Mouse (Mus musculus) liver, adult 2 months (tissue): ENCODE measurements at regions not wholly inside any gene's neighbourhood (a gene's known extent, or its start where the extent isn't known, plus 50 kb on each side); places are given as distances from the start of the nearest gene placed in this dataset.

Experiments used
- DNase-seq: peaks from one replicate; pipeline ENCODE4 v3.0.0-alpha.2; 2011; ENCODE audit warnings: low read depth, low spot score; ENCODE audit errors: extremely low read depth
- H3K27ac ChIP-seq: fragments of 200-500 bp; replicated peaks from 2 replicates; pipeline ENCODE4 v1.5.1; 2012; ENCODE audit warnings: low read depth, mild to moderate bottlenecking, control low read depth, inconsistent platforms, low read length; ENCODE audit not compliant: insufficient read depth
- H3K27me3 ChIP-seq: fragments of 200-500 bp; 2 replicates; pipeline ENCODE4 v1.6.1; 2012; ENCODE audit warnings: mild to moderate bottlenecking, moderate library complexity, low read length, inconsistent platforms; ENCODE audit not compliant: control insufficient read depth, insufficient read depth
- H3K36me3 ChIP-seq: fragments of 200-500 bp; 2 replicates; pipeline ENCODE4 v1.6.1; 2012; ENCODE audit warnings: low read length, inconsistent platforms; ENCODE audit not compliant: control insufficient read depth, insufficient read depth
- H3K4me1 ChIP-seq: fragments of 200-500 bp; 2 replicates; pipeline ENCODE4 v1.6.1; 2011; ENCODE audit warnings: low read length; ENCODE audit not compliant: control insufficient read depth, insufficient read depth
- H3K4me3 ChIP-seq: fragments of 200-500 bp; 2 replicates; pipeline ENCODE4 v1.5.1; 2011; ENCODE audit warnings: low read depth, mild to moderate bottlenecking, control low read depth, low read length, moderate library complexity; ENCODE audit not compliant: insufficient read depth
- H3K79me2 ChIP-seq: fragments of 200-500 bp; 2 replicates; pipeline ENCODE4 v1.6.1; 2012; ENCODE audit warnings: inconsistent platforms, mild to moderate bottlenecking, low read length, moderate library complexity; ENCODE audit not compliant: control insufficient read depth, insufficient read depth
- H3K9ac ChIP-seq: fragments of 200-500 bp; 2 replicates; pipeline ENCODE4 v1.6.1; 2012; ENCODE audit warnings: low read depth, mild to moderate bottlenecking, control low read depth, inconsistent platforms, low read length
- CTCF ChIP-seq: fragments of 200-500 bp; IDR thresholded peaks from 2 replicates; pipeline ENCODE4 v1.5.1; 2011; ENCODE audit warnings: low read depth, low read length, control low read depth
- POLR2A ChIP-seq: fragments of 200-500 bp; IDR thresholded peaks from 2 replicates; pipeline ENCODE4 v1.6.1; 2011; ENCODE audit warnings: low read length, control low read depth; ENCODE audit not compliant: insufficient read depth; ENCODE audit errors: extremely low read depth
- WGBS: fragments of 180-500 bp; shearing (Covaris S2); methylation state at CpG from one replicate; pipeline ENCODE4 v1.1.7; 2018; 5-methylcytosine and 5-hydroxymethylcytosine counted together

DNA sequence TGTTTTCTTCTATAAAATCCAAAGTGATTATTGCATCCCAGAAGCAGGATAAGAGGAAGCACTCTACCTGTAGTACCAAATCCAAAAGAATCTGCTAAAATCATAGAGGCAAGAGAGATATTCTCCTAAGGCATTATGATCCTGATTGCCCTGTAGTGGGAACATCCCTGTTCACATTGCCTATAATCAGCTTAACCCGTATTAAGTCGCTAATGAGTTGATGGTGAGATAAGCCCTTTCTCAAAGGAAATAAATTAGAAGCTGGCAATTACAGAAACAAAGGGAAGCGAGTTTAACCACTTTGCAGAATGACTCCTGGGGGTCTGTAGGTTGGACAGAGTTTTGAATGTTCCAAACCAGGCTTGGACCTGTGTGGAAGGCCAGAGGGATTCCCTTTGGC lies 190.4 kb upstream of the Gm9747 start:
- Histone ChIP-seq H3K36me3 (no peaks in the 10 kb centered on the region), H3K9ac (no peak overlapping the region), H3K4me1 (no peaks in the 10 kb centered on the region), H3K79me2 (no peaks in the 10 kb centered on the region), H3K27ac (no peak overlapping the region), H3K27me3 (no peaks in the 10 kb centered on the region), H3K4me3 (no peak overlapping the region)
- DNase-seq = no peak
- TF ChIP-seq POLR2A (no peak), CTCF (no peak)
- 78% methylated on average over 3 of the region's 3 CpGs for WGBS

DNA sequence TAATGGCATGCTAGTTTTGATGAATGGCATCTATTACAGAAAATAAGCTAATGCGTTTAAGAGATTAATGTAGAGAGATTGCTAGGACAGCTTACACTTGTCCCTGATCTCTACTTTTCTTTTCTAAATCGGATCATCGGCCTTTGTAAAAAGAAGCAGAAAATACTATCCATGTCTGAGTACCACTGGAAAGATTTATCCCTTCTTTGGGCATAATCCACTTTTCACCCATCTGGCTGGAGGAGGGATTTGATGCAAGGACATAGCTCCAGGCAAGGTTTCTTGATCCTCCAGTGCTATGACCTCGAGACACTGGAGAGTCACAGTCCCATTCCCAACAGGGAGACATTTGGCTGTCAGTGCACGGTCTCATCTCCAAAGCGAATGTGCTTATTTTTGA lies 166.6 kb upstream of the Gm9747 start:
- no peak for TF ChIP-seq CTCF
- TF ChIP-seq POLR2A = no peak
- H3K9ac ChIP-seq = no peak overlapping the region
- WGBS = 89% methylated on average over 6 of the region's 6 CpGs
- no peaks in the 10 kb centered on the region for H3K27me3 ChIP-seq
- DNase-seq = no peak
- no peak overlapping the region for H3K4me3 ChIP-seq
- no peaks in the 10 kb centered on the region for H3K36me3 ChIP-seq
- no peak overlapping the region for H3K27ac ChIP-seq
- no peaks in the 10 kb centered on the region for H3K79me2 ChIP-seq
- no peaks in the 10 kb centered on the region for H3K4me1 ChIP-seq

DNA sequence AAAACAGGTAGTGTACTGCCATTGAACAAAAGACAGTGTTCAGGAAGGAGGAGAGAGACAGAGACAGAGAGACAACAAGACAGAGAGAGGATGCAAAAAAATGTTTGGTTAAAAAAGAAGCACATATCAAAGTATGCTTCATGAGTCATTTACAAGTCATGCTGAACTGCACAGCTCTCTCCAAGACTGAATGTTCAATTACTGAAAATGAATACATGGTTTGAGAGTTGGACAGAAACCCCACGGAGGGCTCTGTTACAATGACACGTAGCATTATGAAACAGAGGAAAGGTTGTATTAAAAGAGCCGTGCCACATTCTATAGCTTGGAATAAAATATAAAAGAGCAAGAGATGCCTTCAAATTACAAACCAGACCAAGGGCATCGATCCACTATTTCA lies 164.3 kb upstream of the Gm9747 start:
- H3K4me1 ChIP-seq = no peaks in the 10 kb centered on the region
- 88% methylated on average over 4 of the region's 4 CpGs for WGBS
- H3K4me3 ChIP-seq = no peak overlapping the region
- no peaks in the 10 kb centered on the region for H3K79me2 ChIP-seq
- no peak for TF ChIP-seq CTCF
- no peak for TF ChIP-seq POLR2A
- H3K9ac ChIP-seq = no peak overlapping the region
- H3K27ac ChIP-seq = no peak overlapping the region
- no peak for DNase-seq
- no peaks in the 10 kb centered on the region for H3K27me3 ChIP-seq
- no peaks in the 10 kb centered on the region for H3K36me3 ChIP-seq

DNA sequence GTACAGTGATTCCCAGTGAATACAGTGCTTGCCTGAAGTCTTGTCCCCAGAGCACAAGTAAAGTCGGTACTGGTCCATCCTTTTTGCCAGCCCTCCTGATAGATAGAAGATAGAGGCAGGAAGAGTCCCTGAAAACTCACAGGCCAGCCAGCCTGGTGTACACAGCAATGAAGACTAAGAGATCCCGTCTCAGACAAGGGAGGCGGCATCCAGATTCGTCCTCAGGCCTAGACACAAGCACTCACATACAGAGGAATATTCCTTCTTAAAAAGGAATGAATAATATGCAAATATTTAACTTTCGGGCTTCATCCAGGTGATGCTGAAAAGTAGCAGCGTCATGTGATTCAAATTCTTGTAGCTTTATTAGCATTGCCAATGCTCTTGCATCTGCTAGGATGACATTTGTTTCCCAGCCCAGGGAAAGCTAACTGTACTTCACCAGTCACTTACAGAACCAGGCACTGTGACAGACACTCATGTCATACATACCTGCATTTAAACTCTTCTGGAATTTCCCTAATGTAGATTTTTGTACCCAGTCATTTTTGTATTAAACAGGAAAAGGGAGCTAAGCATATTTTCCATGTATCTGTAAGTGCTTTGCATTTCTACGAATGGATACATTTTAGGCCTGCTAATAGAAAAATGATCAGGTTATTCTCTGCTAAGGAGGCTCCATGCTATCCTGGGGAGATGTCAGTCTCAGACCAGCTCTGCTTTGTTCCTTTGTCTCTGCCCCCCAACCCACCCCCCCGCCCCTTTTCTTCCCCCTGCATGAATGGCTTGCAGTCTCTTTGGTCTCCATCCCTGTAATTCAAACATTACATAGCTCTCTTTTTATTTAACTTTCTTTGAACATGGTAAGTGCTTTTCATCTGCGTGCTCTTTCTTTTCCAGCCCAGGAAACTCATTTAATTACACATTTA lies 162.5 kb upstream of the Gm9747 start:
- no peak for DNase-seq
- TF ChIP-seq POLR2A (no peak), CTCF (no peak)
- no peak overlapping the region for H3K27ac ChIP-seq
- H3K36me3 ChIP-seq = no peaks in the 10 kb centered on the region
- H3K27me3 ChIP-seq = no peaks in the 10 kb centered on the region
- H3K4me3 ChIP-seq = no peak overlapping the region
- H3K4me1 ChIP-seq = no peaks in the 10 kb centered on the region
- no peaks in the 10 kb centered on the region for H3K79me2 ChIP-seq
- no peak overlapping the region for H3K9ac ChIP-seq
- WGBS = 86% methylated on average over 9 of the region's 9 CpGs

DNA sequence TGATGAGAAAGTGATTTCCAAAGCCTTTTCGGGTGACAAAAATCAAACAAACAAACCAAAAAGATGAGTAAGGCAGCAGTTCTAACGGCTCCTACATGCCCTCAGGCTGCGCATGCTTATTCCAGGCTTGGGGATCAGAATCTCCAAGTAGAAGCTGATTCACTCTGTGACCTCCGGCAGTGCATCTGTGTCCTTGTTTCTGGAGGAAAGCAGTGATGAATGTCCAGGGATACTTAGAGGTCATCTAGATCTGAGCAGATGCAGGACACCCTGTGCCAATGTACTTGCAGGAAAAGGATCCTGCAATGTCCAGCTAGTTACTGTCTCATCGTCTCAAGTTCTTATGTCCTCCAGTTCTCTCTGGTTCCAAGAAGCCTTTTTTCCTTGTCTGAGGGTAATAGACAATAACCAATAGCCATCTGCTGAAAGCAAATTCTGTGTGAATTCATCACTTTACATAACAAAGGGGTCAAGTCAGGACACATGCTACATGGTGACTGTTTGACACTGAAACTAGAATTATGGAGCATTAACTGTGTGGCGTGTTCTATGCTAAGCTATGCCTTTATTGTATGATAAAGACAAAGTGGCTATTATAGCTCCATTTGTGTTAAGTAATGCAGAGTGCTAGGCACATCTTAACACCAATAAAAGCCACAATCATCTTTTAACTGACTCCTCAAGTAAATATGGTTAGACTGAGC lies 143.6 kb upstream of the Gm9747 start:
- 66% methylated on average over 6 of the region's 6 CpGs for WGBS
- peaks cover 3% of the 10 kb centered on the region; the same call in 1 of the 2 replicates for H3K4me1 ChIP-seq
- TF ChIP-seq POLR2A = no peak
- TF ChIP-seq CTCF = no peak
- peak; percentile 17 for DNase-seq
- no peaks in the 10 kb centered on the region for H3K36me3 ChIP-seq
- H3K4me3 ChIP-seq = no peak overlapping the region
- H3K27me3 ChIP-seq = no peaks in the 10 kb centered on the region
- H3K9ac ChIP-seq = no peak overlapping the region
- H3K27ac ChIP-seq = no peak overlapping the region
- no peaks in the 10 kb centered on the region for H3K79me2 ChIP-seq
